Mouse (Mus musculus) olfactory bulb, adult 2 months (tissue): ENCODE measurements around the gene Itpk1. TPM values are rescaled to one million over a fixed set of nuclear protein-coding genes. Genes with fewer than 3 reads are reported as not detected.

Experiments
- H3K27ac ChIP-seq: fragments of 200-500 bp; 2 replicates; pipeline ENCODE4 v1.5.1; 2012; ENCODE audit warnings: low read depth, low read length; ENCODE audit not compliant: insufficient read depth
- H3K4me1 ChIP-seq: fragments of 200-500 bp; 2 replicates; pipeline ENCODE4 v1.6.1; 2012; ENCODE audit warnings: low read length; ENCODE audit not compliant: control insufficient read depth, insufficient read depth
- H3K4me3 ChIP-seq: fragments of 200-500 bp; 2 replicates; pipeline ENCODE4 v1.5.1; 2012; ENCODE audit warnings: mild to moderate bottlenecking, low read depth, low read length, moderate library complexity; ENCODE audit not compliant: insufficient read depth
- CTCF ChIP-seq: fragments of 200-500 bp; IDR thresholded peaks from 2 replicates; pipeline ENCODE4 v1.5.1; 2012; ENCODE audit warnings: low read depth, mild to moderate bottlenecking, low read length, moderate library complexity; ENCODE audit not compliant: insufficient read depth
- POLR2A ChIP-seq: fragments of 200-500 bp; IDR thresholded peaks from 2 replicates; pipeline ENCODE4 v1.6.1; 2012; ENCODE audit warnings: mild to moderate bottlenecking, low read depth, low read length, moderate library complexity; ENCODE audit not compliant: insufficient read depth
- WGBS: fragments of 180-500 bp; shearing (Covaris S2); methylation state at CpG from one replicate; pipeline ENCODE4 v1.1.7; 2018; 5-methylcytosine and 5-hydroxymethylcytosine counted together
- polyA plus RNA-seq: library from polyadenylated mRNA; stranded (reverse); fragments of >200 nt; gene quantifications from 2 replicates; pipeline ENCODE4 v1.2.4, GENCODE M21; 2012; ENCODE audit warnings: low replicate concordance; ENCODE audit not compliant: missing spikeins, insufficient read depth, insufficient read length

Gene Itpk1
- polyA plus RNA-seq, 1 experiment: not detected

- peaks cover 20% of the 10 kb centered on the region for H3K4me1 ChIP-seq
- TF ChIP-seq CTCF (no peak), POLR2A (no peak)
- H3K4me3 ChIP-seq: no peak overlapping the region
- 68% methylated on average over 14 of the region's 14 CpGs for WGBS
- no peak overlapping the region for H3K27ac ChIP-seq
These were observed 150.9 kb downstream of the Itpk1 start for GRCm38 (mm10) chr12:102553705-102554275.

GRCm38 (mm10) chr12:102552001-102552400 is 152.7 kb downstream of the Itpk1 start:
- 56% methylated on average over 6 of the region's 6 CpGs for WGBS
- no peak for TF ChIP-seq CTCF
- no peak for TF ChIP-seq POLR2A
- Histone ChIP-seq H3K4me3 (no peak overlapping the region), H3K27ac (no peak overlapping the region), H3K4me1 (peaks cover 18% of the 10 kb centered on the region)

- 89% methylated on average over 3 of the region's 3 CpGs for WGBS
- Histone ChIP-seq H3K4me1 (peaks cover 18% of the 10 kb centered on the region), H3K4me3 (no peak overlapping the region), H3K27ac (no peak overlapping the region)
- TF ChIP-seq POLR2A: no peak
- TF ChIP-seq CTCF: no peak
These were observed 153.5 kb downstream of the Itpk1 start for GRCm38 (mm10) chr12:102551186-102551585.

GRCm38 (mm10) chr12:102550529-102550928 is 154.2 kb downstream of the Itpk1 start:
- WGBS: 48% methylated on average over 11 of the region's 11 CpGs
- Histone ChIP-seq H3K4me1 (peaks cover 11% of the 10 kb centered on the region), H3K4me3 (no peak overlapping the region), H3K27ac (no peak overlapping the region)
- TF ChIP-seq CTCF: no peak

GRCm38 (mm10) chr12:102545122-102545521 is 159.6 kb downstream of the Itpk1 start:
- WGBS: 74% methylated on average over 6 of the region's 6 CpGs
- TF ChIP-seq POLR2A: no peak
- no peak for TF ChIP-seq CTCF
- H3K4me3 ChIP-seq: no peak overlapping the region
- H3K27ac ChIP-seq: no peak overlapping the region
- H3K4me1 ChIP-seq: no peaks in the 10 kb centered on the region

DNA sequence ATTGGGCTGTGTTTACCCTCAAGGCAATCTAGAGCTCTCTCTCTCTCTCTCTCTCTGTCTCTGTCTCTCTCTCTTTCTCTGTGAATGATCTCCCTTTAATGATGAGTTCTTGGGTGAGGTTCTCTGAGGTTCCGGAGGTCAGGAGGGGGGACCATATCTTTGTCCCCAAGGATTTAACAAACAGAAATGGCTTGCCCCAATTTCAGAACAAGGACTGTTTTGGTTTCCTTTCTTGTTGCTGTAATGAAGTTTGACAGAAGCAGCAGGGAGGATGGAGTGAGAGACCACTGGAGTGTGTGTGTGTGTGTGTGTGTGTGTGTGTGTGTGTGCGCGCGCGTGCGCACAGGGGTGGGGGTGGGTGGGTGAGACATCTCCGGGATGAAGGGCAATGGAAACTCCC is 163.6 kb downstream of the Itpk1 start:
- WGBS: 92% methylated on average over 7 of the region's 7 CpGs
- Histone ChIP-seq H3K4me1 (no peaks in the 10 kb centered on the region), H3K27ac (no peak overlapping the region), H3K4me3 (no peak overlapping the region)
- no peak for TF ChIP-seq POLR2A
- no peak for TF ChIP-seq CTCF

GRCm38 (mm10) chr12:102540278-102540677 is 164.5 kb downstream of the Itpk1 start:
- no peak for TF ChIP-seq CTCF
- no peak for TF ChIP-seq POLR2A
- no peak overlapping the region for H3K4me3 ChIP-seq
- no peaks in the 10 kb centered on the region for H3K4me1 ChIP-seq
- WGBS: 88% methylated on average over 8 of the region's 8 CpGs
- H3K27ac ChIP-seq: no peak overlapping the region

DNA sequence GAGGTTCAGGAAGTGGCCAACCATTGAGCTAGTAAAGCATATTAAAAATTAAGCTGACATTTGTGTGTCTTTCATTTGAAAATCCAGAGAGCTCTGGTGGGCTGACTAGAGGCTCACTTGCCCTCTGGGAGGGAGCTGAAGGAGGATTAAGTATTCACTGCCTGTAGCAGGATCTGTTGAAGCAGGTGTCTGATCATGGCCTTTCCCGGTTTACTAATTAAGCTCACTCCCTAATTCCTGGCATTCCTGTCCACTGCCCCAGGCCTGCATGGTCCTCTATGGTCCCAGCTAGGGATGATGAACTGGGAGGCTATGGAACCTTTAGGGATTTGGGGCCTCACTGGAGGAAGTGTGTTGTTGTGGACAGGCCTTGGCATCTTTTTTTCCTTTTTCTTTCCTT is 168.9 kb downstream of the Itpk1 start:
- Histone ChIP-seq H3K4me3 (no peak overlapping the region), H3K4me1 (no peaks in the 10 kb centered on the region), H3K27ac (no peak overlapping the region)
- no peak for TF ChIP-seq CTCF
- TF ChIP-seq POLR2A: no peak
- 60% methylated on average over 1 of the region's 1 CpGs for WGBS

GRCm38 (mm10) chr12:102527989-102528388 is 176.7 kb downstream of the Itpk1 start:
- Histone ChIP-seq H3K4me1 (no peaks in the 10 kb centered on the region), H3K4me3 (no peak overlapping the region), H3K27ac (no peak overlapping the region)
- TF ChIP-seq POLR2A (no peak), CTCF (no peak)
- 83% methylated on average over 5 of the region's 5 CpGs for WGBS

GRCm38 (mm10) chr12:102524760-102525159 is 180.0 kb downstream of the Itpk1 start:
- Histone ChIP-seq H3K4me3 (no peak overlapping the region), H3K4me1 (no peaks in the 10 kb centered on the region), H3K27ac (no peak overlapping the region)
- WGBS: 27% methylated on average over 6 of the region's 6 CpGs
- TF ChIP-seq POLR2A: no peak
- TF ChIP-seq CTCF: no peak
